Mouse (Mus musculus): ENCODE measurements at regions not wholly inside any gene's neighbourhood (a gene's known extent, or its start where the extent isn't known, plus 50 kb on each side); places are given as distances from the start of the nearest gene placed in this dataset.
"Not testable (repeated sequence)": the region's sequence is repeated elsewhere in the genome, so short reads cannot be mapped to it uniquely, and the experiment has no call there.

GRCm38 (mm10) chr6:68680792-68681110, 1145.2 kb upstream of the Tacstd2 start:
- not testable (repeated sequence) for H3K9me3 ChIP-seq (ENCODE audit: control insufficient read depth, low read length); H3K4me3 ChIP-seq (replicated peaks; ENCODE audit: low read length); DNase-seq (ENCODE audit: low spot score); H3K4me2 ChIP-seq (replicated peaks; ENCODE audit: low read depth, low read length, severe bottlenecking); H3K9ac ChIP-seq (ENCODE audit: low read depth, low read length, severe bottlenecking); H3K4me1 ChIP-seq (ENCODE audit: control insufficient read depth, insufficient read depth, low read length); ATAC-seq (ENCODE audit: low FRiP score, low read depth); H3K36me3 ChIP-seq (ENCODE audit: control insufficient read depth, insufficient read depth, low read length); H3K27ac ChIP-seq (replicated peaks; ENCODE audit: low read depth, low read length); H3K27me3 ChIP-seq (ENCODE audit: control insufficient read depth, insufficient read depth, low read length)

- Histone ChIP-seq H3K36me3 (ENCODE audit: control insufficient read depth, insufficient read depth, low read length) (no peaks in the 10 kb centered on the region), H3K4me3 (replicated peaks; ENCODE audit: low read length) (no peak overlapping the region), H3K4me2 (replicated peaks; ENCODE audit: low read depth, low read length, severe bottlenecking) (no peak overlapping the region), H3K27ac (replicated peaks; ENCODE audit: low read depth, low read length) (no peak overlapping the region), H3K27me3 (ENCODE audit: control insufficient read depth, insufficient read depth, low read length) (no peaks in the 10 kb centered on the region), H3K4me1 (ENCODE audit: control insufficient read depth, insufficient read depth, low read length) (no peaks in the 10 kb centered on the region), H3K9ac (ENCODE audit: low read depth, low read length, severe bottlenecking) (no peak overlapping the region), H3K9me3 (ENCODE audit: control insufficient read depth, low read length) (no peaks in the 10 kb centered on the region)
- ATAC-seq (ENCODE audit: low FRiP score, low read depth) (no peak), DNase-seq (ENCODE audit: low spot score) (no peak)
- no peak for TF ChIP-seq POLR2A (IDR thresholded peaks at IDR 0.05; ENCODE audit: borderline replicate concordance, extremely low read depth, insufficient read depth, insufficient read length)
- WGBS, result 80% methylated on average over 3 of the region's 3 CpGs
These were observed 1144.6 kb upstream of the Tacstd2 start for GRCm38 (mm10) chr6:68680099-68680791.

- H3K4me2 ChIP-seq (replicated peaks; ENCODE audit: low read depth, low read length, severe bottlenecking); H3K36me3 ChIP-seq (ENCODE audit: control insufficient read depth, insufficient read depth, low read length); H3K4me1 ChIP-seq (ENCODE audit: control insufficient read depth, insufficient read depth, low read length); H3K27me3 ChIP-seq (ENCODE audit: control insufficient read depth, insufficient read depth, low read length); H3K9me3 ChIP-seq (ENCODE audit: control insufficient read depth, low read length); H3K4me3 ChIP-seq (replicated peaks; ENCODE audit: low read length); H3K27ac ChIP-seq (replicated peaks; ENCODE audit: low read depth, low read length); H3K9ac ChIP-seq (ENCODE audit: low read depth, low read length, severe bottlenecking); ATAC-seq (ENCODE audit: low FRiP score, low read depth): not testable (repeated sequence)
- DNase-seq (ENCODE audit: low spot score), result peak; percentile 14
- WGBS, result 3% methylated on average over 10 of the region's 10 CpGs
These were observed 1132.8 kb upstream of the Tacstd2 start for GRCm38 (mm10) chr6:68668433-68668832.

- not testable (repeated sequence) for H3K4me3 ChIP-seq (replicated peaks; ENCODE audit: low read length); DNase-seq (ENCODE audit: low spot score); H3K27me3 ChIP-seq (ENCODE audit: control insufficient read depth, insufficient read depth, low read length); H3K9me3 ChIP-seq (ENCODE audit: control insufficient read depth, low read length); H3K9ac ChIP-seq (ENCODE audit: low read depth, low read length, severe bottlenecking); H3K4me2 ChIP-seq (replicated peaks; ENCODE audit: low read depth, low read length, severe bottlenecking); H3K27ac ChIP-seq (replicated peaks; ENCODE audit: low read depth, low read length); H3K4me1 ChIP-seq (ENCODE audit: control insufficient read depth, insufficient read depth, low read length); H3K36me3 ChIP-seq (ENCODE audit: control insufficient read depth, insufficient read depth, low read length); ATAC-seq (ENCODE audit: low FRiP score, low read depth)
These were observed 1096.7 kb upstream of the Tacstd2 start for GRCm38 (mm10) chr6:68632309-68632708.

GRCm38 (mm10) chr6:68631787-68632186, 1096.2 kb upstream of the Tacstd2 start:
- Histone ChIP-seq H3K9ac (ENCODE audit: low read depth, low read length, severe bottlenecking) (no peak overlapping the region), H3K9me3 (ENCODE audit: control insufficient read depth, low read length) (no peaks in the 10 kb centered on the region), H3K4me1 (ENCODE audit: control insufficient read depth, insufficient read depth, low read length) (no peaks in the 10 kb centered on the region), H3K27ac (replicated peaks; ENCODE audit: low read depth, low read length) (no peak overlapping the region), H3K27me3 (ENCODE audit: control insufficient read depth, insufficient read depth, low read length) (no peaks in the 10 kb centered on the region), H3K4me3 (replicated peaks; ENCODE audit: low read length) (no peak overlapping the region), H3K4me2 (replicated peaks; ENCODE audit: low read depth, low read length, severe bottlenecking) (no peak overlapping the region), H3K36me3 (ENCODE audit: control insufficient read depth, insufficient read depth, low read length) (no peaks in the 10 kb centered on the region)
- ATAC-seq (ENCODE audit: low FRiP score, low read depth), result no peak
- WGBS, result 67% methylated on average over 1 of the region's 1 CpGs
- no peak for DNase-seq (ENCODE audit: low spot score)
- no peak for TF ChIP-seq POLR2A (IDR thresholded peaks at IDR 0.05; ENCODE audit: borderline replicate concordance, extremely low read depth, insufficient read depth, insufficient read length)

GRCm38 (mm10) chr6:68606033-68606432, 1070.4 kb upstream of the Tacstd2 start:
- Histone ChIP-seq H3K27ac (replicated peaks; ENCODE audit: low read depth, low read length) (no peak overlapping the region), H3K4me1 (ENCODE audit: control insufficient read depth, insufficient read depth, low read length) (no peaks in the 10 kb centered on the region), H3K4me2 (replicated peaks; ENCODE audit: low read depth, low read length, severe bottlenecking) (no peak overlapping the region), H3K36me3 (ENCODE audit: control insufficient read depth, insufficient read depth, low read length) (no peaks in the 10 kb centered on the region), H3K9me3 (ENCODE audit: control insufficient read depth, low read length) (no peaks in the 10 kb centered on the region; the same call in 1 of the 2 replicates), H3K4me3 (replicated peaks; ENCODE audit: low read length) (no peak overlapping the region), H3K9ac (ENCODE audit: low read depth, low read length, severe bottlenecking) (no peak overlapping the region), H3K27me3 (ENCODE audit: control insufficient read depth, insufficient read depth, low read length) (no peaks in the 10 kb centered on the region)
- ATAC-seq (ENCODE audit: low FRiP score, low read depth), result no peak
- 69% methylated on average over 2 of the region's 2 CpGs for WGBS
- no peak for DNase-seq (ENCODE audit: low spot score)
- no peak for TF ChIP-seq POLR2A (IDR thresholded peaks at IDR 0.05; ENCODE audit: borderline replicate concordance, extremely low read depth, insufficient read depth, insufficient read length)

All from limb, embryonic 14.5 days (tissue).